Mouse (Mus musculus) frontal cortex, adult (tissue): ENCODE measurements around the gene Angptl8.
"Not testable (repeated sequence)": the region's sequence is repeated elsewhere in the genome, so short reads cannot be mapped to it uniquely, and the experiment has no call there.

Experiments used
- ATAC-seq: cut with Nextera tagmentation; 2 replicates; pipeline ENCODE4 v1.9.2; 2017; ENCODE audit warnings: mild to moderate bottlenecking, moderate library complexity, mixed read lengths; ENCODE audit not compliant: low TSS enrichment

Angptl8 gene

DNA sequence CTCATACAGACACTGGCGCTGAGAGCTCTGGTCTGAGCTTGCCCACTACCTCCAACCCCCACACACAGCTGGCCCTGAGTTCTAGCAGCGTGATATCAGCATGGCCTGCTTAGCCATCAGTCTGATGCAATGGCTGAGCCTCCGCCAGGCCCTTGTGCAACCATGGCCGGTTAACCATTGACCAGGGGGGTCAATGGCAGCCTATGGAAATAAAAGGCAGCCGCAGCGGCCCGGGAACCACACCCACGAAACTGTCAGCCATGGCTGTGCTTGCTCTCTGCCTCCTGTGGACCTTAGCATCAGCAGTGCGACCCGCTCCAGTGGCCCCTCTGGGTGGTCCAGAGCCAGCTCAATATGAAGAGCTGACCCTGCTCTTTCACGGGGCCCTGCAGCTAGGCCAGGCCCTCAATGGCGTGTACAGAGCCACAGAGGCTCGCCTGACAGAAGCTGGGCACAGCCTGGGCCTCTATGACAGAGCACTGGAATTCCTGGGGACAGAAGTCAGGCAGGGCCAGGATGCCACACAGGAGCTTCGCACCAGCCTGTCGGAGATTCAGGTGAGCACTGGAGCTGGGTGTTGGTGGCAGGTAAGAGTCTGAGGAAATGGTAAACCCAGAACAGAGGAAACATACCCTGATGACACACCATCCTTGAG lies at the start of gene Angptl8:
TSS of gene Angptl8 (plus strand) at position 253 of the 655 bp plus-strand sequence.
- ATAC-seq, result no peak

DNA sequence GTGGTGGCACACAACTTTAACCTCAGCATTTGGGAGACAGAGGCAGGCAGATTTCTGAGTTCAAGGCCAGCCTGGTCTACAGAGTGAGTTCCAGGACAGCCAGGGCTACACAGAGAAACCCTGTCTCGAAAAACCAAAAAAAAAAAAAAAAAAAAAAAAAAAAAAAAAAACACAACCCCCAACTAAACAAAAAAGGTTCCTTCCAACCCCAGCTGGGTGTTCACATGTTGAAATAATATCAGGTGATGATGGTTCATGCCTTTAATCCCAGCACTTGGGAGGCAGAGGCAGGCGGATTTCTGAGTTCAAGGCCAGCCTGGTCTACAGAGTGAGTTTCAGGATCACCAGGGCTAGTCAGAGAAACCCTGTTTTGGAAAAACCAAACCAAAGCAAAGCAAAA lies 49.0 kb upstream of the Angptl8 start:
- ATAC-seq, result not testable (repeated sequence)

DNA sequence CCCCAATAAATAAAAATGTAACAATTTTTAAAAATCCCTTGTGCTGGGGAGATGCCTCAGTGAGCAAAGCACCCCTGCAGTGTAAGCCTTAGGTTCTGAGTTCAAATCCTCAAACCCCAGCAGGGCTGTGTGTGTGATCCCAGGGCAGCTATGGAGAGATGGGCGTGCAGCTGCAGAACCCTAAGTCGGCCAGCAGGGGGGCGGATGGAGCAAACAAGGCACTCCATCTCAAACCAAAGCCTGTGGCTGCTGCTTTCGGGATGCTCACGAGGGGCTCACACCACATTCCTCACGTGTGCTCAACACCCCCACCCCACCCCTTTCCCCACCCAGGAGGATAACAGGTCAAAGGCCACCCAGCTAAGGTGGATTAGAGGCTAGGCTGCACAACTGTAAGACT lies 48.4 kb upstream of the Angptl8 start:
- ATAC-seq, result peak; percentile 92

DNA sequence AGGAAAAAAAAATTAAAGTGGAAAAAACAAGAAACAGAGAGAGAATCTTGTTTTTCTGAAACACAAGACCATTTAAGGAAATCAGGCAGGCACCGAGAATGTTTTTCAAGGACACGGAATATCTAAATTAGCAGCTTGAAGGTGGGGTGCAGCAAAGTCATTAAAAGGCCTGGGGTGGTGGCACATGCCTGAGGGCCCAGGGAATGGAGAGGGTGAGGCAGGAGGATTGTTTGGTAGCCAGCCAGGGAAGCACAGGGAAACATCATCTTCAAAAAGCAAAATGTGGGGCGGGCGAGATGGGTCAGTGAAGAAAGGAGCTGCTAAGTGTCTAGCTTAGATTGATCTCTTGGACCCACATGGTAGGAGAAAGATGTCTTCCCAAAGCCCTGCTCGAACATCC lies 47.7 kb upstream of the Angptl8 start:
- ATAC-seq, result no peak

DNA sequence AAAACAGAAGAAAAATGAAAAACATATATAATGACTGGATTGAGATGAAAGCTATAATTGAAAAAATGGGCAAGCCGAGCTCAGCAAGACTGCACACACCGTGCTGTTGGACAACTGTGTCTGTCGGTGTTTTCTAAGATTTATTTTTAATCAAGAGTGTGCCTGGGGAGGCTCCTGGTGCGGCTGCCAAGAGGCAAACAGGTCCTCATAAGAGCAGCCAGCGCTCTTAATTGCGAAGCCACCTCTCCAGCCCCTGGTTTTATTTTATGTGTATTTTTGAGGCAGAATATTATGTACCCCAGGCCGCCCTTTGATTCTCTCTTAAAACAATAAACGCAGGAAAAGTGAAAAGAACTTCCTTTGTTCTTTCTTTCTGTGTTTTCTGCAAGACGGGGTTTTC lies 47.1 kb upstream of the Angptl8 start:
- no peak for ATAC-seq

DNA sequence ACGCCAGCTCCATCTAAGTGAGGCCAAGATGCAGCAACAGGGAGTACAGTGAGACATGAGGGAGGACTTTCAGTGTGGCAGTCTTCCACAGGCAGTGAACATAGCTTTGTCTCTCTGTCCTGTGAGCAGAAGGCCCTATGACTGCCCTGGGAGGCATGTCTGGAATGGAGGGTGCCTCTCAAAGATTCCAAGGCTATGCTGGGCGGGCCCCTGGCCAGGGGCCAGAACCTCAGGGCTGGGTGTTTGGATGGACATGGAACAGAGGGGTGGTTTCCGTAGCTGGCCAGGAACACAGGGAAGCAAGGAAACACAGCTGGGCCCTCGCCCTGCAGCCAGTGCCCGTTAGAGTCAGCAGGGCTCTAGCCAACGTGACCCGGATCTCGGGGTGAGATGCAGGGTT lies 43.4 kb upstream of the Angptl8 start:
- ATAC-seq, result no peak

DNA sequence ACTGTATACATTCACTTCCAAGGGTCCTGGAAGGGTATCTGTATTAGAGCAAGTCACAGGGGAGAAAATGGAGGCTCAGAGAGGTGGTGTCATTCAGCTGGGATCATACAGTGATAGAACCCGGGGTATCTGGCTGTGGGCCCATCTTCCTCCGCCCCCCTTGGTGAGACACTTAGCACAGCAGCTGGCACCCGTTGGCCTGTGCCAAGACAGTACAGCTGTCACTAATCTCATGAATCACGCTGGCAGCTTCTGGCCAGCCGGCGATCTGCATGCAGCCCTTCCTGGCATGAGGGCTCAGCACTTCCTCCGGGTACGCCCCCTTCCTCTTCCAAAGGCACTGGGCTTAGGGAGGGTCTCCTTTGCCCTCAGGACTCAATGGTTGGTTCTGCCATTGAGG lies 42.7 kb upstream of the Angptl8 start:
- ATAC-seq, result peak; percentile 53

DNA sequence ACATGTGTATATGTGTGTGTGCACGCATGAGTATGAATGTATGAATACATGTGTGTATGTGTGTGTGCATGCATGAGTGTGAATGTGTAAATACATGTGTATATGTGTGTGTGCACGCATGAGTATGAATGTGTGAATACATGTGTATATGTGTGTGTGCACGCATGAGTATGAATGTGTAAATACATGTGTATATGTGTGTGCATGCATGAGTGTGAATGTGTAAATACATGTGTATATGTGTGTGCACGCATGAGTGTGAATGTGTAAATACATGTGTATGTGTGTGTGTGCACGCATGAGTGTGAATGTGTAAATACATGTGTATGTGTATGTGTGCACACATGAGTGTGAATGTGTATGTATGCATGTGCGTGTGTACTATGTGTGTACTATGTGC lies 41.8 kb upstream of the Angptl8 start:
- not testable (repeated sequence) for ATAC-seq

DNA sequence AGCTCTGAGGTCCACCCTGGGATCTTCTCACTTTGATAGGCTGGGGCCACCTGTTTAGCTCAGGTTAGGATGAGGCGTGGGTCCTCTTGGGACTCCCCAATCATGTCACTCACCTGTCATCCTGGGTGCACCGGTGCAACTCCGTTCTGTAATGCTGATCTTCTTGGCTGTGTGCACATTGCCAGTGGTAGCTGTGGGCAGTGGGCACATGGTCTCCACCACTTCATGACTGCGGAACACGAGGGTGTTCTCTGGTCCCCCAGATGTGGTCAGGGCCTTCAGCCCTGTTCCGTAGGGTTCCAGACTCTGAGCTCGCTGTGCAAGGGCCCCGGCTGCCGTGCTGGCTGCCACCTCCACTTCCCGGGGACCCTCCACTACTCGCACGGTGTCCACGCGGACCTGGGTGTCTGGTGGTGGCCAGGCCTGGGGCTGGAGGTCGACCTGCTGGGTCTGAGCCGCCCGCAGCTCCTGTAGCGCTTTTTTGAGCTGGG lies 40.9 kb upstream of the Angptl8 start:
- no peak for ATAC-seq

DNA sequence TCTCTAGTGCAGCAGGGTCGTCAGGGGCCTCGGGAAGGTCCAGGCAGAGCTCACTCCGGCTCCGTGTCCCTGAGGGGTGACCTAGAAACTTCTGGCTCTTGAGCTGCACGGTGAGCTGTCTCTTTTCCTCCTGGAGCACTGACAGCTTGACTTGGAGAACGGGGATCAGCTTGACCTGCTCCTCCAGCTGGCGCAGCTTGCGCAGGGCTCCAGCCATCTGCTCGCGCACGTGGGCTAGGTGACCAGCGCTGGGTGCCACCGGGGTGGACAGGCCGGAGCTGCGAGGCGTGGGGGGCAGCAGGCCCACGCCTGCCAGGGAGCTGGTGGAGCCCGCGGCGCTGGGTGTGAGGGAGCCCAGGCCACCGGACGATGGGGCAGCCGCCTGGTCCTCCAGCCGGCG lies 40.4 kb upstream of the Angptl8 start:
- ATAC-seq, result no peak

DNA sequence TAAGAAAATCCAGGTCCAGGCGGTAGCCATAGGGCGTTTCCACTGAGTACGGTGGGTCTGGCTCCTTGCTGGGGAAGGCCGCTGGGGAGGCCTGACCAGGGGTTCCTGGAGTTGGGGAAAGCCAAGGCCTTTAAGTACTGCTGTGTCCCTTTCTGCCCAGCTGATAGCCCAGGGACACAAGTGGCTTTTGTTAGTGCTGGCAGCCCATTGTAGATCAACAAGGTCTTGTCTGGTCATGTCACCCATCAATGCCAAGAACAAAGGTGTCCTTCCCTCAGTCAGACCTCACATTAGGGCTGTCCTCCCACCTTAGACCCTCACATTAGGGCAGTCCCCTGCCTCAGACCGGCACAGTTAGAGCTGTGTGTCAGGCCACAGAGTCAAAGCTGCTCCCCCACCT lies 39.7 kb upstream of the Angptl8 start:
- ATAC-seq, result no peak

DNA sequence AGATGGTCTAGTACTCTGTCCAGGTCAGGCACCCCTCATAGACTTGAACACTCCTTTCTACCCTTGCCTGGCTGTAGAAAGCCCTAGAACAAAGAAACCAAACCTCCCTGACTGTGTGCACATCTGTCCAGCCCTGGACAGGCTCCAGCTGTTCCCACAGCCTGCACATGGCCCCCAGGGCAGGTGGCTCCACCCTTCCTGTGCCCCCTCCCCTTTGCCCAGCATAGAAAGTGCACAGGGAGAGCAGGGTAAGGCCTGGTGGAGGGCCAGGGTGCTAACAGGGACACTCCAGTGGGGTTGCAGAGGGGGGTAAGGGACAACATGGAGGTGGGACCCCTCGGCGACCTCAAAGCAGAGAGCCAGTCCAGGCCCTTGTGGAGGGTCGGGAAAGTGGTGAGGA lies 39.1 kb upstream of the Angptl8 start:
- no peak for ATAC-seq

DNA sequence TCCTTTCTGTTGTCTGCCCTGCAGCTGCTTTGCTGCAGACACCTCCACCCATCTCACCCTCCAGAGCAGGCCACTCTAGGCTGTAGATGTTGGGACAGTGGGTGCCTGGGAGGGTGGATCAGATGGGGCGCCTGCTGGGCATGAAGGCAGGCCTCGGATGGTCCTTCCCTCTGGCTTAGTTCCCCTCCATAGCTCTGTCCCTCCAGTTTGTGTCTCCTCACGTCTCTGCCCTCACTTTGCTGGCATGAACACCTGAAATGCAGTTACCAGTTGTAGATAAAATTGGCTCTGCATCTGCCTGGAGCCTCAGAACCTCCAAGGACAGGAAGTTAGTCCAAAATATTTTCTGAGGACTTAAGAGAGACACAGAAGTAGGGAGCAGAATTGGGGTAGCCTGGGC lies 38.4 kb upstream of the Angptl8 start:
- ATAC-seq, result no peak

DNA sequence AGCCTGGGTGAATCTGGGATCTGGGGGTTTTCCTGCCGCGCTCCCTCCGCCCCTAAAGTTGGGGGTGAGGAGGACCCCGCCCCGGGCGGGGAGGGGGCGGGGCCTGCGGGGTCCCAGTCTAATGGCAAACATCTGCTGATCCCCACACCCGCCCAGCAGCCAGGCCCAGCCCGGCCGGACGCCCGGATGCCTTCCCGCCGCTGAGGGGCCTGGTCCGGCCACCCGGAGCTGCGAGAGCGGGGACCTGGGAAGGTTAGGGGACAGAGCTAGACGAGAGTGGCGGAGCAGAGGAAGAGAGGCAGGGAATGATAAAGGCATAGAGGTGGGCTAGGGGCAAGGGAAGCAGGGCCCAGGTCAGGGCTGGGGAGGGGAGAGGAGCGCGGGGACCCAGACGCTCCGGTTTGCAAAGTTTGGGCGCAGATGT lies 37.4 kb upstream of the Angptl8 start:
- ATAC-seq, result 0 out of 2 replicates have a peak, but pooled peaks have one; percentile 21

DNA sequence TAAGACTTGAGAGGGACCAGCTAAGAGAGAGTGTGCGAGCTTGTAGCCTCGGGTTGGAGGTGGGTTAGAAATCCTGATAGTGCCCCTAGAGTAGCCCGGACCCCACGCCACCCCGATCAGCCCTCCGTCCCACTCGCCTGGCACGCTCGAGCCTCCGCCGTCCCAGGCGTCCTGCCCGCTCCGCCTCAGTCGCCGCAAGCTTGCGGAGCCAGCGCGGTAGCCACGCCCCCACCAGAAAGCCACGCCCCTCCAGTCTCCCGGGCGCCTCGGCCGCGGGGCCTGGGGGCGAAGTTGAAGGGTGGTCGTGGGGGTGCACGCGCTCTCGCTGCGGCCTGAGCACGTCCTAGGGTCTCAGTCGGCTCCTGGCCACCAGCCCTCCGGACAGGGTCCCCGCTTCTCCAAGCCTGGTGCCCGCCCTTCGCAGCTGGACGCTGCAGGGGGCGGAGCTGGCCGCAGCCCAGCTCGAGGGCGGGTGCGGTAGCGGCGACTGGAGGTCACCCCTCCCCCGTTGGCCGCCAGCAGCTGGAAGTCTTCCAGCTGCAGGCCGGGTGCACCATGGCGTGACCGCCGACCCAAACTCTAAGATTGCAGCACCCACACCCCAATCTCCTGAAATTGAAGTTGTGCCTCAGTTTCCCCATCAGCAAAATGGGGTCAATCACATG lies 36.8 kb upstream of the Angptl8 start, which contains the start of gene Kank2:
TSS of gene Kank2 (minus strand) at position 400 of the 665 bp plus-strand sequence.
- peak; percentile 73 for ATAC-seq

DNA sequence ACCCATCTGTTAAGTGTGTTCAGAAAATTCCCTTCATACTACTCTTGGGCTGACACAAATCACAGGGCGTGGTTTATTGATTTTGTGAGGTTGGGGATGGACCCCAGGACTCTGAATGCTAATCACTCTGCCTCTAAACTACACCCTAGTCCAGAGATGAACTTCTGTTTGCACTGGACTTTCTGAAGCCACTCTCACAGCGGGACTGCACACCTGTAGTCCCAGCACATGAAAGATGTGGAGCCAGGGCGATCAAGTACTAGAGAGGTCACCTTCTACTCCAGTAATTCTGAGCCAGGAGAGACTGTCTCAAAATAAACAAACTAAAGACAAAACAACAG lies 36.3 kb upstream of the Angptl8 start:
- ATAC-seq, result no peak

DNA sequence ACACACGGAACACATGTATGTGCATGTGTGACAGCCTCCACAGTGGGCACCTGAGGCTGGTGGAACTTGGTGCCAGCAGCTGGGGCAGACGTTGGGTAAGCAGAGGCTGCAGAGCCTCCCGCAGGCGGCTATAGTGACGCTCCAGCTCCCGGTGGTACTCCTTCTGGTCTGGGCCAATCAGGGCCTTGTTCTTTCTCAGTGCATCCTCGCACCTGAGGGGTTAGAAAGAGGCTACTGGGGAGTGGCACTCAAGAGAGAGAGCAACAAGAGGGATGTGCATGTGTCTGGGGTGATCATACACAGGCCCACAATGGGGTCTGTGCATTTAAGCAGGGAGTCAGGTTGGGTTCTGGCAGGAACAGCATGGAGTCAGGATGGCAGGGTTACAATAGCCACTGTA lies 34.2 kb upstream of the Angptl8 start:
- no peak for ATAC-seq

DNA sequence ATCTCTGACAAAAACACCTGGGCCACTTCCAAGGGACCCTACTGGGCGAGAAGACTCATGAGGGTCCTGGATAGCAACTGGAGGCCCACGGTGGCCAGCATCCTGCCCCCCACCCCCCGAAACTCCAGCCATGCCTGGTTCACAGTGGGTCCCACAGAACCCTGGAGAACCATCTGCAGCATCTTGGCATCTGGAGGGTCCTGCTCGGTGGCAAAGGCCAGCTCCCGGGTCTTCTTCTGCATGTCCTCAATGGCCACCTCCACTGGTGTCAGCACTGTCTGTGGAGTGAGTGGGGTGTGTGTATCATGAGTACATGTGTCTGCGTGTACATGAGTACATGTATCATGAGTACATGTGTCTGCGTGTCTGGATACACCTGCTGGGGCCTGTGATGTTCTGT lies 33.7 kb upstream of the Angptl8 start:
- no peak for ATAC-seq

DNA sequence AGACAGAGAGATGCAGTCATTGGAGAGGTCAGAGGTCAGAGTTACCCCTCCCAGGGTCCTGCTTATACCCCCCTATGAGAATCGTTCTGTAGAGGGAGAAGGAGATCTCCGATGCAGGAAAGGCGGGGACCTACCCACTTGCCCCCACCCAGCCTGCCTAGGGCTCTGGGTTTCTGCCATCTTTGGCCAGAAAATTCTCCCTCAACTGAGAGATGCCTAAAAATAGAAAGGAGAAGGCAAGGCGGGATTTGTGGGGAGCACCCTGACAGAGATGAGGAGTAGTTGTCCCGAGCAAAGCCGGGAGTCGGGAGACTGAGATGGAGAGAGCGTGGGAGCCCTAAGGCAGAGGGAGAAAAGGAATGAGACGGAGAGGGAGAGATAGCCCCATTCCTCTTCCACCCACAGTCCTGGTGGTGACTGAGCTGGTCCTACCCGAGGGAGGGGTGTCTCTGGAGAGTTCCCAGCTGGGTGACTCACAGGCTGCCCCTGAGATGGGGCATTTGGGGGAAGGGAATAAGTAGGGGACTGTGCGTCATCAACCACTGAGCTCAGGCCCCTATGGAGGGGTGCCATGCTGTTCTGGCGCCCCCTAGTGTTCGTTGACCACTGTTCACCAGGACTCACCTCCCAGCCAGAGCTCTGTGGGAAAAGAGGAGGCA lies 31.2 kb upstream of the Angptl8 start:
- peak; percentile 90 for ATAC-seq

DNA sequence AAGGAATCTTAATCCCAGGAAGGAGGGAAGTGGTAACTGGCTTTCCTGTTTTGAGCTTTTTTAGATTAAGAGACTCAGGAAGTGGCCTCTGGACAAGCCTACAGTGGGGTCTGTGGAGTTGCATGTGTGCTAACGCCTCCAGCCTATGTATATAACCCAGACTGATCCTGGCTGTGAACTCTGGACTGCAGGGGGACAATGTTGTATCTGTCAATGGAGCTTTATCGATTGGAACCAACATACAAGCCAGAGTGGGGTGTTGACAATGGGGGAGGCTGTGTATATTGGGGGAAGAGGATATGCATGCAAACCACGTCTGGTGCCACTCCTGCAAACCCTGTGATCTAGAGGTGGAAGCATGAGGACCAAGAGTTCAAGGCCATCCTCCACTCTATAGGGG lies 28.9 kb upstream of the Angptl8 start:
- no peak for ATAC-seq

DNA sequence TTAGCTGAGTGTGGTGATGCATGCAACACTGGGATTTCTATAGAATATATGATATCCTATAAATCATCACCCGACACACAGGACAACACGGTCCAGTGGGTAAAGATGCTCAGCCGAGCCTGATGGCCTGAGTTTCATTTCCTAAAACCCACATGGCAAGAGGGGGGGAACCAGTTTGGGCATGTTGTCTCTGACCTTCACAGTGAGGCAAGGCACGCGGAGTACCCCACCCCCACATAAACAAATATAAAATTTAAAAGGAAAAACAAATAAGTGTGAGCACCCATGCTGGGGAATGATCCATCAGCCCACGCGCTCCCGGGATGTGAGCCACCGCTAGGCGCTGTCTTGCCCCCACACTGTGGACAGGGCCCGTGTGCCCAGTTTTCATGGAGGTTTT lies 28.3 kb upstream of the Angptl8 start:
- no peak for ATAC-seq

DNA sequence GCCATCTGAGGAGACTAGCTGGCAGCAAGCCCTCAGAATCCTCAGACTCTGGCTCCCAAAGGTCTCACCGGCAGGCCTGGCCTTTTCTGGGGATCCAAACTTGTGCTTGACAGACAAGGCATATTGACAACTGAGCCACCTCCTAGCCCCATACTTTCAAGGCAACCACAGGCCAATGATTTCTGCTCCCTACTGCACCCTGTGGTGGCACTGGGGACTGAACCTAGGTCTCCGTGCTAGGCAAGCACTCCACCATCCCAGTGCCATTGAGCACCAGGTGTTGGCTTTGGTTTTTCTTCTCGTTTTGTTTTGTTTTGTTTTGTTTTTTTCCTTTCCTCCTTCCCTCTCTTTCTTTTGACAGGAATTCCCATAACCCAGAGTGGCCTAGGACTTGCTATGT lies 26.7 kb upstream of the Angptl8 start:
- ATAC-seq, result no peak

DNA sequence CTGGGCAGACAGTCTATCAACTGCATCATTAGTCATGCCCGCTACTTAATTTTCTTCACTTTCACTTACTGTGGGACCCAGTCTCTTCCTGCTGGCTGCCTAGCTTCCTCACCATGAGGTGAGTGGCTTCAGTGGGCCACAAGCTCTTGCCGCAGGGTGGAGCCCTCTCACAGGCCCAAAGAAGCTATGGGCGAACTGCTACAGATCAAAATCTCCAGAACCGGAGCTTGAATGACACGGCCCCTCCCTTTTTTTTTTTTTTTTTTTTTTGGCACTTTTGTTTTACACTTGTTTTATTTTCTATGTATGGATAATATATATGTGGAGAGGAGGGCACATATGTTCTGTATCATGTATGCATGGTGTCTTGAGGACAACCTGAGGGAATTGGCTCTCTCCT lies 24.1 kb upstream of the Angptl8 start:
- ATAC-seq, result no peak
